Comparison of ENCODE assay signal across 21 mouse cellular contexts in genomic region chr13:94388566-94388965, GRCm38 (mm10). TPM values are rescaled to one million over a fixed set of nuclear protein-coding genes. Genes with fewer than 3 reads are reported as not detected.
DNase-seq lines count a peak whose midpoint lies in the region; ATAC-seq lines count a peak whose summit lies in the region.
"Had no signal": no experiment of that assay in that cellular context is flagged by ENCODE, and none has a peak within 500 bp of the region (broad histone marks: within the 10 kb centered on the region; RNA-seq: fewer than 3 reads in every experiment).

No protein-coding gene starts in this region.

- no peak overlapping the region for H3K4me3 ChIP-seq in midbrain, embryonic 11.5 days (ENCODE audit: low read depth, low read length)
- no peak overlapping the region for H3K4me3 ChIP-seq in midbrain, embryonic 14.5 days (replicated peaks; ENCODE audit: low read depth, low read length)
- no peak overlapping the region for H3K4me3 ChIP-seq in hindbrain, embryonic 13.5 days
- H3K4me3 ChIP-seq: embryonic facial prominence, embryonic 12.5 days; forebrain, embryonic 13.5 days; heart, adult 2 months; hindbrain, embryonic 12.5 days had no signal

- H3K36me3 ChIP-seq in midbrain, embryonic 11.5 days (ENCODE audit: control insufficient read depth, insufficient read depth, low read length): no peaks in the 10 kb centered on the region
- no peaks in the 10 kb centered on the region for H3K36me3 ChIP-seq in midbrain, embryonic 14.5 days (ENCODE audit: control insufficient read depth, insufficient read depth, low read length)
- H3K36me3 ChIP-seq in hindbrain, embryonic 13.5 days: peaks cover 10% of the 10 kb centered on the region; the same call in 1 of the 2 replicates
- H3K36me3 ChIP-seq: embryonic facial prominence, embryonic 12.5 days had no signal

- no peak overlapping the region for H3K4me2 ChIP-seq in midbrain, embryonic 11.5 days
- H3K4me2 ChIP-seq in midbrain, embryonic 14.5 days (ENCODE audit: low read length): no peak overlapping the region
- H3K4me2 ChIP-seq in hindbrain, embryonic 13.5 days: no peak overlapping the region
- H3K4me2 ChIP-seq: embryonic facial prominence, embryonic 12.5 days; forebrain, embryonic 13.5 days; heart, embryonic 11.5 days; hindbrain, embryonic 12.5 days had no signal

- no peaks in the 10 kb centered on the region for H3K4me1 ChIP-seq in midbrain, embryonic 11.5 days (ENCODE audit: control insufficient read depth, insufficient read depth, low read length)
- no peaks in the 10 kb centered on the region for H3K4me1 ChIP-seq in midbrain, embryonic 14.5 days (ENCODE audit: control insufficient read depth, insufficient read depth, low read length)
- no peaks in the 10 kb centered on the region; the same call in 1 of the 2 replicates for H3K4me1 ChIP-seq in hindbrain, embryonic 13.5 days (replicated peaks)
- H3K4me1 ChIP-seq: forebrain, embryonic 13.5 days had no signal

- WGBS in midbrain, embryonic 11.5 days: 86% methylated on average over 3 of the region's 3 CpGs
- WGBS in midbrain, embryonic 14.5 days: 85% methylated on average over 3 of the region's 3 CpGs
- 83% methylated on average over 3 of the region's 3 CpGs for WGBS in hindbrain, embryonic 13.5 days

- H3K9ac ChIP-seq in midbrain, embryonic 11.5 days (ENCODE audit: low read length): no peak overlapping the region
- H3K9ac ChIP-seq in midbrain, embryonic 14.5 days (replicated peaks; ENCODE audit: low read length): no peak overlapping the region
- H3K9ac ChIP-seq in hindbrain, embryonic 13.5 days: no peak overlapping the region
- H3K9ac ChIP-seq: embryonic facial prominence, embryonic 12.5 days; forebrain, embryonic 13.5 days; forebrain, postnatal 0 days; hindbrain, embryonic 12.5 days had no signal

- ATAC-seq in midbrain, embryonic 11.5 days (ENCODE audit: low FRiP score): no peak
- ATAC-seq in midbrain, embryonic 14.5 days (ENCODE audit: low FRiP score, low TSS enrichment): no peak
- peak; percentile 54; the same call in 1 of the 2 replicates for ATAC-seq in common myeloid progenitor, adult 5-6 weeks (replicated peaks; ENCODE audit: low read depth, poor library complexity, severe bottlenecking)
- ATAC-seq in hindbrain, embryonic 13.5 days (ENCODE audit: low FRiP score): no peak
- no peak for ATAC-seq in erythroblast, adult 5-6 weeks (replicated peaks; ENCODE audit: low FRiP score, poor library complexity, severe bottlenecking)
- ATAC-seq: forebrain, embryonic 13.5 days; forebrain, postnatal 0 days; intestine, embryonic 16.5 days had no signal

- no peaks in the 10 kb centered on the region for H3K27me3 ChIP-seq in midbrain, embryonic 11.5 days (ENCODE audit: control insufficient read depth, insufficient read depth, low read length)
- no peaks in the 10 kb centered on the region for H3K27me3 ChIP-seq in midbrain, embryonic 14.5 days (ENCODE audit: control insufficient read depth, insufficient read depth, low read length)
- H3K27me3 ChIP-seq in hindbrain, embryonic 13.5 days: no peaks in the 10 kb centered on the region
- H3K27me3 ChIP-seq: embryonic facial prominence, embryonic 12.5 days; forebrain, embryonic 13.5 days; hindbrain, embryonic 12.5 days had no signal

- H3K27ac ChIP-seq in midbrain, embryonic 11.5 days (ENCODE audit: low read depth, low read length): no peak overlapping the region
- H3K27ac ChIP-seq in midbrain, embryonic 14.5 days (replicated peaks; ENCODE audit: low read depth, low read length): no peak overlapping the region
- no peak overlapping the region for H3K27ac ChIP-seq in hindbrain, embryonic 13.5 days
- H3K27ac ChIP-seq: embryonic facial prominence, embryonic 12.5 days; forebrain, embryonic 13.5 days; heart, adult 2 months; hindbrain, embryonic 12.5 days had no signal

- peak; percentile 55 for DNase-seq in heart, adult 11 months
- DNase-seq in heart, adult 18-20 months: no peak
- DNase-seq in midbrain, embryonic 11.5 days (ENCODE audit: low spot score, missing footprints): peak; percentile 53
- no peak for DNase-seq in midbrain, embryonic 14.5 days
- no peak for DNase-seq in layer of hippocampus, postnatal 25 days (ENCODE audit: extremely low spot score in 1 of 2, low spot score in 1 of 2)
- DNase-seq: adrenal gland, postnatal 10 days; cerebellum, adult 2 months; cerebellum, postnatal 14 days; forebrain, postnatal 0 days; gastrocnemius, postnatal 25 days; heart, adult 2 months; heart, postnatal 4 days; kidney, adult 8-10 months had no signal

- H3K9me3 ChIP-seq in midbrain, embryonic 11.5 days (ENCODE audit: control insufficient read depth, low read length): no peaks in the 10 kb centered on the region
- H3K9me3 ChIP-seq in midbrain, embryonic 14.5 days (ENCODE audit: control insufficient read depth, low read length): no peaks in the 10 kb centered on the region
- H3K9me3 ChIP-seq in hindbrain, embryonic 13.5 days: no peaks in the 10 kb centered on the region
- H3K9me3 ChIP-seq: embryonic facial prominence, embryonic 12.5 days; forebrain, embryonic 13.5 days; hindbrain, embryonic 12.5 days had no signal

RNA-seq across cellular contexts. Expression of gene Ap3b1, which starts 29.8 kb away (rescaled TPM):
- total RNA-seq in heart, adult 18-20 months (2021): 10 to 100 TPM; 21.1 to 31.0 TPM
- 39.0 and 42.6 TPM in 2 replicates for polyA plus RNA-seq in midbrain, embryonic 11.5 days (2014; fragmentation: Nextera tagmentation; extraction: Ambion mirVana)
- 19.6 and 28.4 TPM in 2 replicates for polyA plus RNA-seq in midbrain, embryonic 14.5 days (2014; fragmentation: Nextera tagmentation; extraction: Ambion mirVana)
- total RNA-seq in common myeloid progenitor, adult 5-6 weeks (2017): 103 and 133 TPM in 2 replicates
- 31.6 and 33.0 TPM in 2 replicates for polyA plus RNA-seq in hindbrain, embryonic 13.5 days (2015; fragmentation: Nextera tagmentation; extraction: Ambion mirVana)
- total RNA-seq in erythroblast, adult 5-6 weeks (2015; ENCODE audit: low replicate concordance): 10.8 and 16.3 TPM in 2 replicates
- 22.7 and 24.5 TPM in 2 replicates for total RNA-seq in erythroblast, adult 5-6 weeks (2017; ENCODE audit: low replicate concordance)
- 10 to 100 TPM; 51.4 to 57.4 TPM for total RNA-seq in layer of hippocampus, postnatal 25 days (2021)

Comparison
In these comparisons a context has a peak if more than half of its experiments do, and no peak if none do; other contexts are left out.
1. DNase-seq: peak in heart, adult 11 months (single experiment) and midbrain, embryonic 11.5 days (single experiment); none in heart, adult 18-20 months (0 of 2), midbrain, embryonic 14.5 days (single experiment) and layer of hippocampus, postnatal 25 days (0 of 2).